Mouse (Mus musculus) small intestine, adult 2 months (tissue): ENCODE results near the gene Fam168b. TPM values are rescaled to one million over a fixed set of nuclear protein-coding genes. Genes with fewer than 3 reads are reported as not detected.

Experiments used
- H3K27ac ChIP-seq: fragments of 200-500 bp; 2 replicates; pipeline ENCODE4 v1.5.1; 2012; ENCODE audit warnings: low read depth, low read length, control low read depth, inconsistent platforms; ENCODE audit not compliant: insufficient read depth
- H3K27me3 ChIP-seq: fragments of 200-500 bp; 2 replicates; pipeline ENCODE4 v1.6.1; 2012; ENCODE audit warnings: mild to moderate bottlenecking, moderate library complexity, low read length, inconsistent platforms; ENCODE audit not compliant: control insufficient read depth, insufficient read depth
- H3K36me3 ChIP-seq: fragments of 200-500 bp; 2 replicates; pipeline ENCODE4 v1.6.1; 2012; ENCODE audit warnings: mild to moderate bottlenecking, low read length, control low read depth, inconsistent platforms; ENCODE audit not compliant: control insufficient read depth, insufficient read depth
- H3K4me1 ChIP-seq: fragments of 200-500 bp; 2 replicates; pipeline ENCODE4 v1.6.1; 2012; ENCODE audit warnings: low read length, inconsistent platforms, mixed read lengths; ENCODE audit not compliant: control insufficient read depth, insufficient read depth, insufficient read length
- H3K4me3 ChIP-seq: fragments of 200-500 bp; 2 replicates; pipeline ENCODE4 v1.5.1; 2012; ENCODE audit warnings: low read depth, mild to moderate bottlenecking, control low read depth, inconsistent platforms, low read length, moderate library complexity
- CTCF ChIP-seq: fragments of 200-500 bp; IDR thresholded peaks from 2 replicates; pipeline ENCODE4 v1.5.1; 2012; ENCODE audit warnings: low read depth, mild to moderate bottlenecking, control low read depth, inconsistent platforms, low read length, moderate library complexity, mixed read lengths; ENCODE audit not compliant: insufficient replicate concordance, insufficient read length; ENCODE audit errors: extremely low read depth
- POLR2A ChIP-seq: fragments of 200-500 bp; IDR thresholded peaks from 2 replicates; pipeline ENCODE4 v1.6.1; 2012; ENCODE audit warnings: low read depth, mild to moderate bottlenecking, control low read depth, inconsistent platforms, low read length, moderate library complexity
- WGBS: fragments of 180-500 bp; shearing (Covaris S2); methylation state at CpG from one replicate; pipeline ENCODE4 v1.1.7; 2018; 5-methylcytosine and 5-hydroxymethylcytosine counted together
- polyA plus RNA-seq: library from polyadenylated mRNA; depleted of rRNA; stranded (reverse); fragments of >200 nt; gene quantifications from 2 replicates; pipeline ENCODE4 v1.2.3, GENCODE M21; 2012; rRNA removed

Fam168b gene
- polyA plus RNA-seq, 1 experiment: 296 TPM

GRCm38 (mm10) chr1:34768875-34769274 is 74.0 kb downstream of the Fam168b start:
- Histone ChIP-seq H3K27ac (no peak overlapping the region), H3K36me3 (no peaks in the 10 kb centered on the region), H3K4me1 (peaks cover 2% of the 10 kb centered on the region; the same call in 1 of the 2 replicates), H3K4me3 (no peak overlapping the region), H3K27me3 (no peaks in the 10 kb centered on the region)
- WGBS: 76% methylated on average over 6 of the region's 6 CpGs
- TF ChIP-seq POLR2A: no peak
- no peak for TF ChIP-seq CTCF

- WGBS: 21% methylated on average over 4 of the region's 4 CpGs
- H3K4me3 ChIP-seq: no peak overlapping the region
- no peaks in the 10 kb centered on the region for H3K36me3 ChIP-seq
- H3K4me1 ChIP-seq: peaks cover 2% of the 10 kb centered on the region; the same call in 1 of the 2 replicates
- TF ChIP-seq CTCF: no peak
- TF ChIP-seq POLR2A: no peak
- H3K27me3 ChIP-seq: no peaks in the 10 kb centered on the region
- H3K27ac ChIP-seq: no peak overlapping the region
These were observed 75.0 kb downstream of the Fam168b start for GRCm38 (mm10) chr1:34767851-34768250.

- Histone ChIP-seq H3K4me3 (no peak overlapping the region), H3K36me3 (no peaks in the 10 kb centered on the region), H3K27ac (no peak overlapping the region), H3K27me3 (no peaks in the 10 kb centered on the region), H3K4me1 (peaks cover 2% of the 10 kb centered on the region; the same call in 1 of the 2 replicates)
- TF ChIP-seq CTCF (no peak), POLR2A (no peak)
- WGBS: 0% methylated on average over 1 of the region's 1 CpGs
These were observed 76.0 kb downstream of the Fam168b start for GRCm38 (mm10) chr1:34766899-34767298.

Other genes with a start within 250 kb of the Fam168b start
- 120 and 196 TPM in 2 replicates for gene Plekhb2, start 6.9 kb upstream of the Fam168b start, polyA plus RNA-seq